Mouse (Mus musculus): ENCODE measurements around the gene Nxt1.

DNA sequence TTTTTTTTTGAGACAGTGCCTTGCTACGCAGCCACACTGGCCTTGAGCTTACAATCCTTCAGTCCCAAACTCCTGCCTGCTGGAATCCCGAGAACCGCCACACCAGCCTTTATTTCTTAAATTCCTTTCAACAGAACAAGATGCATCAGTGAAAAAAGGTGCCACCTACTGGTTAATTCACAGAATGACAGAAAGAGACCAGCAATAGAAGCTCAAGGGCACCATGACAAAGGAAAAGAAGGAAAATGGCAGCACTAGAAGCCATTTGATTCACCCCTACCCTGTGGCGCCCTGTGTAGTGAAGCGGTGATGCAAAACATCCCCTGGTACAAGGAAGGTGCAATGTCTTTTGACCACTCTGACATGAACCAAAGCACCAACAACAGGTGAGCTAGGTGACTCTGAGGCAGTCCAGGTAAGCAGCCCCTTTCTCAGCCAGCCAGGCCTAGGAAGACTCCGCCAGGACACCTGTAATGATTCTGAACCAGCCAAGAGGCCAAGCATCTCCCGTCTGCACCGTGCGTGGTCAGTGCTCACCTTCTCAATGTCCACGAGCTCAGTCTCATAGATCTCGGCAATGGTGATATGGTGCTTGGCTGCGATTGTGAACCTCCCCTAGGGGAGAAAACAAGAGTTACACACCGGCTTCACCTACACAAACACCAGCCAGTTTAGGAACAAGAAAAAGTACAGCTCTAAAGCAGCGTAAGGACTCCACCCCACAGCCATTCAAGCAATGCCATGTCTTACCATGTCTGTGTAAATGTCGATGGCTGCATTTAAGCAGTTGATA, 34.2 kb downstream of the Nxt1 start:
- TF ChIP-seq GATA1 (IDR thresholded peaks at IDR 0.05; ENCODE audit: borderline replicate concordance, low read length) (no peak), FLI1 (IDR thresholded peaks at IDR 0.05; ENCODE audit: low read length) (no peak)

Data from megakaryocyte, embryonic 14.5 days (primary cell).